Comparison of ENCODE assay signal across 11 mouse cellular contexts in genomic region chr15:97590732-97591292, GRCm38 (mm10).
DNase-seq lines count a peak whose midpoint lies in the region; ATAC-seq and TF ChIP-seq lines count a peak whose summit lies in the region.
"Had no signal": no experiment of that assay in that cellular context is flagged by ENCODE, and none has a peak within 500 bp of the region (broad histone marks: within the 10 kb centered on the region; RNA-seq: fewer than 3 reads in every experiment).

No protein-coding gene starts in this region.

- DNase-seq in heart, adult 8-10 months (ENCODE audit: low spot score): peak; percentile 26
- no peak for DNase-seq in heart, postnatal 36 days
- DNase-seq in CH12.LX (ENCODE audit: extremely low read depth): no peak
- peak; percentile 39 for DNase-seq in induced T-regulatory cell, adult 2 months (ENCODE audit: low read depth)
- peak; percentile 47 for DNase-seq in lung, postnatal 10 days
- no peak for DNase-seq in midbrain, embryonic 11.5 days (ENCODE audit: low spot score, missing footprints)
- no peak for DNase-seq in left cerebral cortex, postnatal 25 days (ENCODE audit: low spot score in 2 of 2)
- DNase-seq: adrenal gland, adult 8-10 months; cerebellum, adult 9-11 months had no signal

- TF ChIP-seq RAD21 in CH12.LX (IDR thresholded peaks at IDR 0.05; ENCODE audit: low read depth, low read length): no peak

- H3K27me3 ChIP-seq in CH12.LX (replicated peaks): no peaks in the 10 kb centered on the region
- H3K27me3 ChIP-seq in midbrain, embryonic 11.5 days (ENCODE audit: control insufficient read depth, insufficient read depth, low read length): no peaks in the 10 kb centered on the region

- no peak for TF ChIP-seq EP300 in CH12.LX (IDR thresholded peaks at IDR 0.05; ENCODE audit: low read length)

- ATAC-seq in erythroblast, adult 5-6 weeks (replicated peaks; ENCODE audit: low FRiP score, poor library complexity, severe bottlenecking): no peak
- ATAC-seq in midbrain, embryonic 11.5 days (ENCODE audit: low FRiP score): no peak

- H3K9me3 ChIP-seq in CH12.LX (replicated peaks; ENCODE audit: low read length): no peaks in the 10 kb centered on the region
- no peaks in the 10 kb centered on the region for H3K9me3 ChIP-seq in midbrain, embryonic 11.5 days (ENCODE audit: control insufficient read depth, low read length)

- dilution Hi-C loops in CH12.LX (cut with MboI; ENCODE audit: extremely low pct_ligation_motif_present, extremely low pct_unique_long_range_greater_than_20kb, low sequenced_read_pairs): no loop called here

- H3K4me2 ChIP-seq in CH12.LX (ENCODE audit: insufficient read depth, low read depth, poor library complexity, severe bottlenecking): no peak overlapping the region
- no peak overlapping the region for H3K4me2 ChIP-seq in midbrain, embryonic 11.5 days
- H3K4me2 ChIP-seq: hindbrain, embryonic 14.5 days had no signal

- H3K9ac ChIP-seq in CH12.LX (ENCODE audit: insufficient read depth, low read depth): no peak overlapping the region
- no peak overlapping the region for H3K9ac ChIP-seq in midbrain, embryonic 11.5 days (ENCODE audit: low read length)
- H3K9ac ChIP-seq: hindbrain, embryonic 14.5 days had no signal

- no peaks in the 10 kb centered on the region for H3K36me3 ChIP-seq in CH12.LX (replicated peaks in 1 of 2; ENCODE audit: control insufficient read depth in 1 of 2, insufficient read depth in 1 of 2, low read length in 1 of 2)
- no peaks in the 10 kb centered on the region for H3K36me3 ChIP-seq in midbrain, embryonic 11.5 days (ENCODE audit: control insufficient read depth, insufficient read depth, low read length)

- intact Hi-C loops in heart, postnatal 36 days (cut with DNase I): loop anchor here (10.0 kb wide), 1 partner anchor 136 kb away; no protein-coding TSS in a partner anchor
- intact Hi-C loops in left cerebral cortex, postnatal 25 days (cut with DNase I): no loop called here

- 82% methylated on average over 7 of the region's 7 CpGs for WGBS in midbrain, embryonic 11.5 days

- no peaks in the 10 kb centered on the region for H3K79me2 ChIP-seq in CH12.LX (replicated peaks; ENCODE audit: control insufficient read depth, extremely low read depth, insufficient read depth, poor library complexity, severe bottlenecking)

- no peak for TF ChIP-seq CTCF in CH12.LX (conservative IDR thresholded peaks at IDR 0.05 in 1 of 2, IDR thresholded peaks at IDR 0.05 in 1 of 2; ENCODE audit: low read depth in 2 of 2, low read length in 2 of 2)

- no peak overlapping the region for H3K4me3 ChIP-seq in CH12.LX (replicated peaks in 1 of 3; ENCODE audit: low read depth in 2 of 3, low read length in 2 of 3, poor library complexity in 1 of 3)
- H3K4me3 ChIP-seq in midbrain, embryonic 11.5 days (ENCODE audit: low read depth, low read length): no peak overlapping the region

- no peak overlapping the region for H3K27ac ChIP-seq in CH12.LX (ENCODE audit: insufficient read depth, low read depth)
- no peak overlapping the region for H3K27ac ChIP-seq in midbrain, embryonic 11.5 days (ENCODE audit: low read depth, low read length)
- H3K27ac ChIP-seq: hindbrain, embryonic 14.5 days had no signal

- H3K4me1 ChIP-seq in CH12.LX (ENCODE audit: control insufficient read depth in 1 of 2, insufficient read depth in 2 of 2): peaks cover 17 to 26% of the 10 kb centered on the region in 2 experiments
- peaks cover 4% of the 10 kb centered on the region; the same call in 1 of the 2 replicates for H3K4me1 ChIP-seq in midbrain, embryonic 11.5 days (ENCODE audit: control insufficient read depth, insufficient read depth, low read length)

- TF ChIP-seq POLR2A in CH12.LX (IDR thresholded peaks at IDR 0.05; ENCODE audit: low read depth, low read length): no peak

- in situ Hi-C loops in CH12.LX (cut with MboI; ENCODE audit: low pct_ligation_motif_present, low pct_unique_long_range_greater_than_20kb, low sequenced_read_pairs): loop anchor here (25.0 kb wide), 1 partner anchor 1346 kb away; the partner anchor contains the start of gene Tuba1b

TF ChIP-seq in CH12.LX, 34 proteins besides CTCF, POLR2A, EP300 and RAD21:
- TF ChIP-seq ELF1 (IDR thresholded peaks at IDR 0.05; ENCODE audit: low read depth, low read length) (0 out of 2 replicates have a peak, but pooled peaks have one; percentile 23), MEF2A (IDR thresholded peaks at IDR 0.05; ENCODE audit: borderline replicate concordance, low read depth, low read length) (no peak), MYC (IDR thresholded peaks at IDR 0.05; ENCODE audit: low read depth, low read length) (no peak)

Comparison
In these comparisons a context has a peak if more than half of its experiments do, and no peak if none do; other contexts are left out.
1. DNase-seq: peak in heart, adult 8-10 months (single experiment), induced T-regulatory cell, adult 2 months (single experiment) and lung, postnatal 10 days (single experiment); none in heart, postnatal 36 days (0 of 2), CH12.LX (single experiment), midbrain, embryonic 11.5 days (single experiment) and left cerebral cortex, postnatal 25 days (0 of 2).